Mouse (Mus musculus): ENCODE measurements around the gene Rpl21.

GRCm38 (mm10) chr5:146865511-146865910 lies 32.8 kb downstream of the Rpl21 start:
- TF ChIP-seq CTCF (IDR thresholded peaks at IDR 0.05; ENCODE audit: low read depth) (no peak), EP300 (optimal IDR thresholded peaks at IDR 0.05) (no peak)
